Mouse (Mus musculus): ENCODE results near the gene Agt.

- no peak for TF ChIP-seq GATA1 (IDR thresholded peaks at IDR 0.05; ENCODE audit: borderline replicate concordance, low read length)
- TF ChIP-seq FLI1 (IDR thresholded peaks at IDR 0.05; ENCODE audit: low read length), result no peak
Measured at GRCm38 (mm10) chr8:124535451-124535850, 34.1 kb downstream of the Agt start.
